Mouse (Mus musculus) limb, embryonic 15.5 days (tissue): Measurements from ENCODE around the gene Xylt1. TPM values are rescaled to one million over a fixed set of nuclear protein-coding genes. Genes with fewer than 3 reads are reported as not detected.

Experiments used
- ATAC-seq: fragments of 200-750 bp; cut with Nextera tagmentation; 2 replicates; pipeline ENCODE4 v1.8.0; 2017; ENCODE audit warnings: low read depth, moderate TSS enrichment; ENCODE audit not compliant: insufficient number of reproducible peaks, low FRiP score, low TSS enrichment
- H3K27ac ChIP-seq: fragments of 300-500 bp; sonication (generic); 2 replicates; pipeline ENCODE4 v1.5.1; 2015; ENCODE audit warnings: moderate library complexity, mild to moderate bottlenecking, inconsistent platforms
- H3K27me3 ChIP-seq: fragments of 300-500 bp; sonication (generic); 2 replicates; pipeline ENCODE4 v1.6.1; 2015; ENCODE audit warnings: inconsistent platforms
- H3K36me3 ChIP-seq: fragments of 300-500 bp; sonication (generic); 2 replicates; pipeline ENCODE4 v1.6.1; 2015; ENCODE audit warnings: inconsistent platforms
- H3K4me1 ChIP-seq: fragments of 300-500 bp; sonication (generic); 2 replicates; pipeline ENCODE4 v1.6.1; 2015; ENCODE audit warnings: inconsistent platforms
- H3K4me2 ChIP-seq: fragments of 300-500 bp; sonication (generic); 2 replicates; pipeline ENCODE4 v1.6.1; 2015; ENCODE audit warnings: mild to moderate bottlenecking, inconsistent platforms
- H3K4me3 ChIP-seq: fragments of 300-500 bp; sonication (generic); 2 replicates; pipeline ENCODE4 v1.5.1; 2015; ENCODE audit warnings: mild to moderate bottlenecking, inconsistent platforms
- H3K9ac ChIP-seq: fragments of 300-500 bp; sonication (generic); 2 replicates; pipeline ENCODE4 v1.6.1; 2015; ENCODE audit warnings: inconsistent platforms
- H3K9me3 ChIP-seq: fragments of 300-500 bp; sonication (generic); 2 replicates; pipeline ENCODE4 v1.6.1; 2016; ENCODE audit warnings: inconsistent platforms
- WGBS: fragments of 180-500 bp; shearing (Covaris S2); methylation state at CpG from one replicate; pipeline ENCODE4 v1.1.7; 2015; 5-methylcytosine and 5-hydroxymethylcytosine counted together
- polyA plus RNA-seq: library from polyadenylated mRNA; unstranded; fragments of >200 nt; fragmentation: Nextera tagmentation; extraction: Ambion mirVana; gene quantifications from 2 replicates; pipeline ENCODE4 v1.2.1, GENCODE M21; 2015

Xylt1 gene
- polyA plus RNA-seq, 1 experiment from 2014 or later: 2.9 TPM

DNA sequence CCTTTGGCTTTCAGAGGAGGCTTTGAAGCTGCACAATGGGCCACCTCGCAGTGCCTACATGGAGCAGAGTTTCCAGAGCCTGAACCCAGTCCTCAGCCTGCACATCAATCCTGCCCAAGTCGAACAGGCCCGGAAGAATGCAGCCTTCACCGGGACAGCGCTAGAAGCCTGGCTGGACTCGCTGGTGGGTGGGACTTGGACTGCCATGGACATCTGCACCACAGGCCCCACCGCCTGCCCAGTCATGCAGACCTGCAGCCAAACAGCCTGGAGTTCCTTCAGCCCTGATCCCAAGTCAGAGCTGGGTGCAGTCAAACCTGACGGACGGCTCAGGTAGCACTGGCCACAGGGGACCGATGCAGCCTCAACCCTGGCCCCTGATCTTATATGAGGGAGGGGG lies 286.5 kb downstream of the Xylt1 start:
- H3K36me3 ChIP-seq: peaks cover 18% of the 10 kb centered on the region
- H3K4me3 ChIP-seq: no peak overlapping the region
- no peak for ATAC-seq
- no peaks in the 10 kb centered on the region for H3K9me3 ChIP-seq
- no peak overlapping the region for H3K9ac ChIP-seq
- no peaks in the 10 kb centered on the region for H3K4me1 ChIP-seq
- no peak overlapping the region for H3K27ac ChIP-seq
- H3K27me3 ChIP-seq: no peaks in the 10 kb centered on the region
- H3K4me2 ChIP-seq: no peak overlapping the region
- WGBS: 80% methylated on average over 10 of the region's 10 CpGs

DNA sequence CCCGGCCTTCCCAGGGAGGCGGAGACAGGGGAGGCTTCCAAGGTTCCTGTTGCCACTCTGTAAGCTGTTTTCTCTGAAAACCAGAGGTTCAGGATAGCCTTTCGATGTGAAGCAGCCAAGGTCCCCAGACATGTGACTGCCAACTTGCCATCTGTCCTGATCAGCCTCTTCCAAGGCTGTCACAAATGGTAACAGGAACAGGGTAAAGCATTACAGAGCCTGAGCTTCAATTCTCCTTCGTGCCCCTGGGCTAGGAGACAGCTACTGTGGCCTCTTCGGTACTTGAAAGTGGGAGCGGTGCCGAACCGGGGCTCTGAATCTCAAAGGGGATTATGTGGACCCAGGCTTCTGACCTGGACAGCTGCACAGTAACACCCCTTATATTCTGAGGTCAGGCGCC lies 287.4 kb downstream of the Xylt1 start:
- no peaks in the 10 kb centered on the region for H3K4me1 ChIP-seq
- H3K27me3 ChIP-seq: no peaks in the 10 kb centered on the region
- H3K9me3 ChIP-seq: no peaks in the 10 kb centered on the region
- H3K36me3 ChIP-seq: peaks cover 18% of the 10 kb centered on the region
- H3K27ac ChIP-seq: no peak overlapping the region
- 81% methylated on average over 9 of the region's 9 CpGs for WGBS
- H3K4me3 ChIP-seq: no peak overlapping the region
- no peak overlapping the region for H3K4me2 ChIP-seq
- no peak overlapping the region for H3K9ac ChIP-seq
- ATAC-seq: no peak

DNA sequence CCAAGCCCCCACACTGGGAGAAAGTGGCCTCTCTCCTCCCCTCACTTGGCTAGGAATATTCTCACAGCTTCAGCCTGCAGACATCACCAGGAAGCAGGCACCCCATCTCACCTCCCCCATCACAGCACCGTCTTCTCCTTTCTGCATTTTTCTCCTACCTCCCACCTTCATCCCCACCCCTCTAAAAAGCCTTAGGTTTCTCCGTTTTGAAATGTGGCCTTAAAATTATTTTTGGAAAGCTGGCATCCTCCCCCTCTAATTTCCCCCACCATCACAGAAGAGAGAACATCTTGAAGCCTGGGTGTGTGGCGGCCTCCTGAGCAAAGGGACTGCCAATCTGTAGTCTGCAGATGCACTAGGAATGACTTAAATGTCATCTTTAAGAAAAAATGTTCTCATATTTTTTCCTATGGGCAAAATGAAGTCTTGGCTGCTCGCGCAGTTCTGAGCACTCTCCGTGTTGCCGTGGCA lies 291.4 kb downstream of the Xylt1 start:
- Histone ChIP-seq H3K4me3 (no peak overlapping the region), H3K9me3 (no peaks in the 10 kb centered on the region), H3K27me3 (no peaks in the 10 kb centered on the region), H3K4me1 (no peaks in the 10 kb centered on the region), H3K36me3 (peaks cover 16% of the 10 kb centered on the region), H3K4me2 (no peak overlapping the region), H3K27ac (no peak overlapping the region), H3K9ac (no peak overlapping the region)
- ATAC-seq: no peak
- WGBS: 82% methylated on average over 7 of the region's 7 CpGs

DNA sequence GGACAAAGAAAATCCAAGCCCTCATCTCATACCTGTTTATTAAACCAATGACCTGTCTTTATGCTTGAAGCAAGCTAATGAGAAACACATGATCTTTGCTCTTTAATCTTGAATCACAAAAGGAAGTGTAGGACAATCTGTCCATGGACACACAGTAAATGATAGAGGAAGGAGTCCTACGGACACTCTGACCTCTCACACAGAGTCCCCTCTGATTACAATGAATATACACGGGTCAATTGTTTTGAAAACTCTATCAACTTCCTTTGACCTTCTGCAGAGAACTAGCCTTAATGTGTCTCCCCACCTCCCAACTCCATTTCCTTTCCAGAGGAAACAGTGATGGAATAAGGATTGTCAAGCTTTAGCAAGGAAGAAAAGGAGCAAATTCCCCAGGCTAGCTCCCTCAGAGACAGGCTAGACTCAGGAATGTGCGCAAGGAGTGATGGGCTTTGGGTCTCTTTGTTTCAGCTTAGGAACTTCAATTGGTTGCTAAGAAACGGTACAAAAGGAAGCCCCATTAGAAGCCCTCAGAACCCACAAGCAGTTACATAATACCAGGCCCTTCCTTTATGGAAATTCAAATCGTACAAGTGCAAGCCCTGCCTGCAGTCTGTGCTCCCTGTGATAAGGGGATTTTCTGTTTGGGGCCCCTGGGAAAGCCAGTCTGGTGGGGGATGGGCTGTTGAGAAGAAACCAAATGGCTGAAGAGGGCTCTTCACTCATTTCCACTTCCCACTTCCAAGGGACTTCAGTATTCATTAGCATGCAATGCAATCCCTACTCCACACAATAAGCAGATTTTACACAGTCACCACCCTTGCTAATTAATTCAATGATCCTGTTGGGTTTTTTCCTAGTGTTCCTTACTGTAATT lies 305.6 kb downstream of the Xylt1 start:
- Histone ChIP-seq H3K4me3 (no peak overlapping the region), H3K36me3 (no peaks in the 10 kb centered on the region), H3K27ac (no peak overlapping the region), H3K27me3 (no peaks in the 10 kb centered on the region), H3K4me2 (no peak overlapping the region), H3K9ac (no peak overlapping the region), H3K9me3 (no peaks in the 10 kb centered on the region), H3K4me1 (no peaks in the 10 kb centered on the region)
- ATAC-seq: no peak
- WGBS: 32% methylated on average over 5 of the region's 5 CpGs

DNA sequence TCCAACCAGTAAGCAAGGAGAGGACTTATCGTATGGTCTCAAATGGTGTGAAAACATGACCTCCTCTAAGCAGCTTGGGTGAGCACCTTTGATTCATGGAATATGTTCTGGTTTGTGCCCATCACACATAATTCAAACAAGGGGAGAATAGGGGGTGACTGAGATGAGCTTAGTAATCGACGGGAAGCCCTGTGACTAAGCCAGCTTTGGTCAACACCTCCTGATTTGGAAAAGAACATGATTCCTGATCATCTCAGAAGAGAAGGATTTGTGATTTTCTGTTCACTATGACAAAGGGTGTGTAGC lies 306.2 kb downstream of the Xylt1 start:
- H3K36me3 ChIP-seq: no peaks in the 10 kb centered on the region
- no peaks in the 10 kb centered on the region for H3K27me3 ChIP-seq
- H3K9me3 ChIP-seq: no peaks in the 10 kb centered on the region
- no peak overlapping the region for H3K27ac ChIP-seq
- WGBS: 90% methylated on average over 3 of the region's 3 CpGs
- H3K4me1 ChIP-seq: no peaks in the 10 kb centered on the region
- no peak overlapping the region for H3K4me2 ChIP-seq
- H3K4me3 ChIP-seq: no peak overlapping the region
- no peak overlapping the region for H3K9ac ChIP-seq
- ATAC-seq: no peak

- Histone ChIP-seq H3K9me3 (no peaks in the 10 kb centered on the region), H3K9ac (no peak overlapping the region), H3K27me3 (no peaks in the 10 kb centered on the region), H3K4me1 (peaks cover 5% of the 10 kb centered on the region), H3K4me2 (no peak overlapping the region), H3K27ac (no peak overlapping the region), H3K4me3 (no peak overlapping the region), H3K36me3 (no peaks in the 10 kb centered on the region)
- ATAC-seq: no peak
- 84% methylated on average over 4 of the region's 4 CpGs for WGBS
Observed at GRCm38 (mm10) chr7:117695612-117696011, 314.8 kb downstream of the Xylt1 start.

GRCm38 (mm10) chr7:117697681-117698080 lies 316.9 kb downstream of the Xylt1 start:
- Histone ChIP-seq H3K27me3 (no peaks in the 10 kb centered on the region), H3K4me1 (peaks cover 5% of the 10 kb centered on the region), H3K9me3 (no peaks in the 10 kb centered on the region), H3K9ac (no peak overlapping the region), H3K4me3 (no peak overlapping the region), H3K4me2 (no peak overlapping the region), H3K36me3 (no peaks in the 10 kb centered on the region), H3K27ac (no peak overlapping the region)
- 95% methylated on average over 4 of the region's 4 CpGs for WGBS
- no peak for ATAC-seq

DNA sequence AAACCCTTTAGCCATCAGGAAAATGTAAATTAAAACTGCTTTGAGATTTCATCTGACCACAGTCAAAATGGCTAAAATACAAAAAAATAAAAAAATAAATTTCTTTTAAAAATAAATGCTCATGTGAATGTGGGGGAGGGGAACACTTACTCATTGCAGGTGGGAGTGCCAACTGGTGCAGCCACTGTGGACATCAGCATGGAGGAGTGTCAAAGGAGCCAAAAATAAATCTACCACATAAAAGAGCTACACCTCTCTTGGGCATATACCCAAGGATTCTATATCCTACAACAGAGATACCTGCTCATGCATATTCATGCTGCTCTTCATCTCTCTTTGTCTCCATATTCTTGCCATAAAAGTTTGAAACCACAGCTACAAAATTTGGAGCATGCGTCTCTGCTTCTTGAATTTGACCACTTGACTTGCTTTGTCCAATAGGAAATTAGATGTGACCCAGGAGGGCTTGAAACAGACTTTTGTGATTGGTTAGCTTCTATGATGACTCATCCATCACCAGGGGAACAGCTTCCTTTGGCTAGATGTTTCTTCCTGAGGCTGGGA lies 317.9 kb downstream of the Xylt1 start:
- WGBS: 96% methylated on average over 1 of the region's 1 CpGs
- Histone ChIP-seq H3K4me3 (no peak overlapping the region), H3K27me3 (no peaks in the 10 kb centered on the region), H3K4me2 (no peak overlapping the region), H3K9ac (no peak overlapping the region), H3K4me1 (peaks cover 5% of the 10 kb centered on the region), H3K27ac (no peak overlapping the region), H3K9me3 (no peaks in the 10 kb centered on the region), H3K36me3 (no peaks in the 10 kb centered on the region)
- no peak for ATAC-seq

GRCm38 (mm10) chr7:117699343-117699985 lies 318.7 kb downstream of the Xylt1 start:
- H3K9me3 ChIP-seq: no peaks in the 10 kb centered on the region
- no peak overlapping the region for H3K4me2 ChIP-seq
- H3K27me3 ChIP-seq: no peaks in the 10 kb centered on the region
- H3K36me3 ChIP-seq: no peaks in the 10 kb centered on the region
- 0 out of 2 replicates have a peak, but pooled peaks have one; percentile 35 for ATAC-seq
- H3K9ac ChIP-seq: no peak overlapping the region
- WGBS: 61% methylated on average over 4 of the region's 4 CpGs
- no peak overlapping the region for H3K4me3 ChIP-seq
- H3K4me1 ChIP-seq: peaks cover 5% of the 10 kb centered on the region
- no peak overlapping the region for H3K27ac ChIP-seq

GRCm38 (mm10) chr7:117700066-117700465 lies 319.3 kb downstream of the Xylt1 start:
- no peaks in the 10 kb centered on the region for H3K36me3 ChIP-seq
- H3K9ac ChIP-seq: no peak overlapping the region
- no peak overlapping the region for H3K4me2 ChIP-seq
- H3K27me3 ChIP-seq: no peaks in the 10 kb centered on the region
- ATAC-seq: 0 out of 2 replicates have a peak, but pooled peaks have one; percentile 61
- H3K4me3 ChIP-seq: no peak overlapping the region
- peaks cover 5% of the 10 kb centered on the region for H3K4me1 ChIP-seq
- H3K27ac ChIP-seq: peak overlapping the region; percentile 27; the same call in 1 of the 2 replicates
- H3K9me3 ChIP-seq: no peaks in the 10 kb centered on the region
- 64% methylated on average over 6 of the region's 6 CpGs for WGBS

- Histone ChIP-seq H3K9ac (no peak overlapping the region), H3K4me3 (no peak overlapping the region), H3K4me1 (no peaks in the 10 kb centered on the region), H3K36me3 (no peaks in the 10 kb centered on the region), H3K9me3 (no peaks in the 10 kb centered on the region), H3K4me2 (no peak overlapping the region), H3K27me3 (no peaks in the 10 kb centered on the region), H3K27ac (no peak overlapping the region)
- WGBS: 45% methylated on average over 10 of the region's 10 CpGs
- no peak for ATAC-seq
Observed at GRCm38 (mm10) chr7:117709901-117710607, 329.3 kb downstream of the Xylt1 start.
